Mouse (Mus musculus): Measurements from ENCODE around the gene Ly6g. TPM values are rescaled to one million over a fixed set of nuclear protein-coding genes. Genes with fewer than 3 reads are reported as not detected.
"Not testable (repeated sequence)": the region's sequence is repeated elsewhere in the genome, so short reads cannot be mapped to it uniquely, and the experiment has no call there.

Gene Ly6g
- polyA plus RNA-seq, 1 experiment from 2014 or later = not detected

DNA sequence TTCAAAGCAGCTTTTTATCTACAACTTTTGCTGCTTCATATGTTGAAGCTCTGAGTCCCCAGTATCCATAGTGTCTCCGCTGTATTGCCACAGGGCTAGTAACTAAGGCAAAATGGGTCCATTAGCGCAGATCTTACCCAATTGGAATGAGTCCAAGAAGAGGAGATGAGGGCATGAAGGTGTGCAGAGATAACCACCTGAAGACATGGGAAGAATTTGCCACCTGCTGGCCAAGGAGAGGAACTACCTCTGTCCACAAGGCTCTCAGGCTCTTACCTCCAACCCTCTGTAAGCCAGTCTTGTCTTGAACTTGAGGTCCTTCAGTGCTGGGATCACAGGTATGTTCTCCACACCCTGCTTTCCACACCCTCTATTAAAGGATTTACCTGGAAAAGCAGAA is 34.1 kb downstream of the Ly6g start:
- ATAC-seq (ENCODE audit: insufficient number of reproducible peaks, insufficient read depth, low FRiP score, low read depth) = no peak
- Histone ChIP-seq H3K9me3 (ENCODE audit: control insufficient read depth, low read length) (no peaks in the 10 kb centered on the region), H3K27ac (replicated peaks in 1 of 2; ENCODE audit: control insufficient read depth in 1 of 2, insufficient read depth in 1 of 2, low read depth in 2 of 2, low read length in 2 of 2) (no peak overlapping the region), H3K4me3 (ENCODE audit: control insufficient read depth in 1 of 2, insufficient read depth in 1 of 2, low read depth in 1 of 2, low read length in 2 of 2) (no peak overlapping the region), H3K27me3 (ENCODE audit: control insufficient read depth, insufficient read depth, low read length) (no peaks in the 10 kb centered on the region), H3K4me1 (ENCODE audit: control insufficient read depth in 2 of 2, insufficient read depth in 2 of 2, low read length in 2 of 2) (no peaks in the 10 kb centered on the region), H3K4me2 (ENCODE audit: low read length) (no peak overlapping the region), H3K9ac (ENCODE audit: low read length) (no peak overlapping the region), H3K36me3 (ENCODE audit: control insufficient read depth, insufficient read depth, low read length) (no peaks in the 10 kb centered on the region)
- WGBS = 55% methylated on average over 2 of the region's 2 CpGs

DNA sequence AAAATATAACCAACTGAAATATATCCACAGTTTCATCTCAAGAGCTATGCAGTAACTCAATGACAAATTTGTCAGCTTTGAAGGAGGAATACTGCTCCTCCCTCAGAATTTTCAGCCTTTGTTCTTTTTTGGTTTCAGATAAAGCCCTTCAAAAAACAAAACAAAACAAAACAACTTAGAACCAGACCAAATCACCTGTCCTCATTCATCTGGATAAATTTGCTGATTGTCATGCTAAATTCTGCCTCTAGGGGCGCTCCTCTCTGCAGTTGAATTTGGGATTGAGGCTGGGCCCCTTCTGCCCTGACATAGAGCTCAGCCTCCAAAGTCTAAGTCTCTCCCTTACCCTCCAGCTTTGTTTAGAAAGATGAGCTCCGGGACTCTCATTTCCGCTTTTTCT is 35.5 kb downstream of the Ly6g start:
- H3K27me3 ChIP-seq (ENCODE audit: control insufficient read depth, insufficient read depth, low read length); ATAC-seq (ENCODE audit: insufficient number of reproducible peaks, insufficient read depth, low FRiP score, low read depth); H3K4me1 ChIP-seq (ENCODE audit: control insufficient read depth in 2 of 2, insufficient read depth in 2 of 2, low read length in 2 of 2); H3K4me3 ChIP-seq (ENCODE audit: control insufficient read depth in 1 of 2, insufficient read depth in 1 of 2, low read depth in 1 of 2, low read length in 2 of 2); H3K9me3 ChIP-seq (ENCODE audit: control insufficient read depth, low read length); H3K9ac ChIP-seq (ENCODE audit: low read length); H3K27ac ChIP-seq (replicated peaks in 1 of 2; ENCODE audit: control insufficient read depth in 1 of 2, insufficient read depth in 1 of 2, low read depth in 2 of 2, low read length in 2 of 2); H3K36me3 ChIP-seq (ENCODE audit: control insufficient read depth, insufficient read depth, low read length); H3K4me2 ChIP-seq (ENCODE audit: low read length): not testable (repeated sequence)
- 0% methylated on average over 1 of the region's 3 CpGs for WGBS

Other genes with a start within 250 kb of the Ly6g start
- gene Ly6i, start 171.8 kb upstream of the Ly6g start, polyA plus RNA-seq (2014; fragmentation: Nextera tagmentation; extraction: Ambion mirVana) = not detected in 2 replicates
- 2.2 and 3.2 TPM in 2 replicates for gene Ly6a, start 157.2 kb upstream of the Ly6g start, polyA plus RNA-seq (2014; fragmentation: Nextera tagmentation; extraction: Ambion mirVana)
- 4.5 and 5.0 TPM in 2 replicates for gene Ly6c1, start 106.4 kb upstream of the Ly6g start, polyA plus RNA-seq (2014; fragmentation: Nextera tagmentation; extraction: Ambion mirVana)
- 0.96 and 1.4 TPM in 2 replicates for gene Ly6c2, start 43.3 kb upstream of the Ly6g start, polyA plus RNA-seq (2014; fragmentation: Nextera tagmentation; extraction: Ambion mirVana)
- gene BC025446, start 61.1 kb downstream of the Ly6g start, polyA plus RNA-seq (2014; fragmentation: Nextera tagmentation; extraction: Ambion mirVana) = not detected in 2 replicates
- gene Ly6f, start 113.2 kb downstream of the Ly6g start, polyA plus RNA-seq (2014; fragmentation: Nextera tagmentation; extraction: Ambion mirVana) = not detected in 2 replicates

All from heart, embryonic 14.5 days (tissue).